Mouse (Mus musculus): ENCODE measurements around the gene Slc24a2. TPM values are rescaled to one million over a fixed set of nuclear protein-coding genes. Genes with fewer than 3 reads are reported as not detected.

Slc24a2 gene
- polyA plus RNA-seq, 1 experiment, result 0.03 TPM

DNA sequence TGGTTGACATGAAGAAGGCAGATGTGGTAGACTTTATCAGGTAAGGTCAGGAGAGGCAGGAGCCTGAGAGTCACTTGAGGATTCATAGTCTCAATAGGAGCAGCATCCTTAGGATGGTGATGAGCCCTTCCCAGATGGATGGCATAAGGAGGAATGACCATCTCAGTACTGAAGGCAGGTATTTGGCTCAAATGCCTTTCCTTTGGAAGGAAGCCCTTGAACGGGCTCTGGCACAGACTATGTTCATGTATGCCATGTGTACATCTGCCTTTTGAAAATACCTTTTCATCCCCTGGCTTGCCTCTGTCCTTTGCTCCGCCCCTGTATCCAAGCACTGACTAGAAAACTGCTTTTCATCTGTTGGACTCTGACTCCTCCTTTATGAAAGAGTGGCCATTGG lies 168.6 kb downstream of the Slc24a2 start:
- H3K4me3 ChIP-seq (ENCODE audit: control insufficient read depth, insufficient read depth, low read length), result no peak overlapping the region
- no peak for TF ChIP-seq POLR2A (IDR thresholded peaks at IDR 0.05; ENCODE audit: control insufficient read depth, extremely low read depth, insufficient read depth, low read length, poor library complexity)
- no peak for TF ChIP-seq CTCF (IDR thresholded peaks at IDR 0.05; ENCODE audit: borderline replicate concordance, control insufficient read depth, extremely low read depth, insufficient read depth, low read length, poor library complexity)
- DNase-seq, result no peak
- H3K4me1 ChIP-seq (replicated peaks; ENCODE audit: control insufficient read depth, insufficient read depth, low read length), result no peaks in the 10 kb centered on the region
- H3K27ac ChIP-seq (ENCODE audit: control insufficient read depth, insufficient read depth, low read length), result no peak overlapping the region
- 89% methylated on average over 2 of the region's 2 CpGs for WGBS
- no peaks in the 10 kb centered on the region for H3K27me3 ChIP-seq (ENCODE audit: control insufficient read depth, insufficient read depth, low read length)
- H3K36me3 ChIP-seq (ENCODE audit: control insufficient read depth, insufficient read depth, low read length), result no peaks in the 10 kb centered on the region

DNA sequence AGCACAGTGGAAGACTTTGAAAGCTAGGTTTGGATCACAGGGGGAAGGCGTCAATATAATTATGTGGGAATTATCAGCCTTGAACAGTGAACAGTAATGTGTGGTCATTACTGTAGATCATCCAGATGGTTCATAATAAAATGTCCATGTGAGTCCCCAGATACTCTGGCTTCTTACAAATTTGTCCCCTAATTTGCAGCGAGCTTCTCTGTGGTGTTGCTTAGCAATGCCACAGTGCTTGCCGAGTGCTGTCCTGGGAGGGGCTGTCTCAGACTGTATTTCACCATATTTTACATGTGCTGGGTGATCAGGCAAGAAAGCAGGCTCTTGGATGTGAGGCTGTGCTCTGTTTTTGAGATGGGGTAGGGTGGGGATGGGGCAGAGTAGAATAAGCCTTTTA lies 172.7 kb downstream of the Slc24a2 start:
- no peak for DNase-seq
- 95% methylated on average over 3 of the region's 3 CpGs for WGBS
- no peak overlapping the region for H3K4me3 ChIP-seq (ENCODE audit: control insufficient read depth, insufficient read depth, low read length)
- H3K36me3 ChIP-seq (ENCODE audit: control insufficient read depth, insufficient read depth, low read length), result no peaks in the 10 kb centered on the region
- TF ChIP-seq CTCF (IDR thresholded peaks at IDR 0.05; ENCODE audit: borderline replicate concordance, control insufficient read depth, extremely low read depth, insufficient read depth, low read length, poor library complexity), result no peak
- TF ChIP-seq POLR2A (IDR thresholded peaks at IDR 0.05; ENCODE audit: control insufficient read depth, extremely low read depth, insufficient read depth, low read length, poor library complexity), result no peak
- no peaks in the 10 kb centered on the region for H3K4me1 ChIP-seq (replicated peaks; ENCODE audit: control insufficient read depth, insufficient read depth, low read length)
- H3K27me3 ChIP-seq (ENCODE audit: control insufficient read depth, insufficient read depth, low read length), result no peaks in the 10 kb centered on the region
- H3K27ac ChIP-seq (ENCODE audit: control insufficient read depth, insufficient read depth, low read length), result no peak overlapping the region

DNA sequence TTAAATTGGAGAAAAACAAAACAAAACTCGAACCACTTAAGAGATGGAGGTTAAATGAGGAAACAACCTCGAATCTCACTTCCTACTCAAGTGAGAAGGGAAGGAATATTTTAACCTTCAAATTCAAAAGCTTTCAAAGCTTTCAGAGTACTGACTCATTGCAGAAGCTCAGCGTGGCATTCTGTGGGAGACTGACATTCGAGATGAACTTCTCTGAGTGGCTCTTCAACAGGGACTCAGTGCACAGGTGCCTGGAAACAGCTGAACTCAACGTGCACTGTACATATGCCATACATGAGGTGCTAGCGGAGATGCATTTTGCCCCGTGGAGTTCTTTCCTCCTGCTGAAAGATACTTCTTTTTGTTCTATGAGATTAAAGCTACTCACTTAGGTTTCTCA lies 174.5 kb downstream of the Slc24a2 start:
- WGBS, result 35% methylated on average over 7 of the region's 7 CpGs
- no peak for TF ChIP-seq POLR2A (IDR thresholded peaks at IDR 0.05; ENCODE audit: control insufficient read depth, extremely low read depth, insufficient read depth, low read length, poor library complexity)
- H3K4me1 ChIP-seq (replicated peaks; ENCODE audit: control insufficient read depth, insufficient read depth, low read length), result no peaks in the 10 kb centered on the region
- no peak overlapping the region for H3K27ac ChIP-seq (ENCODE audit: control insufficient read depth, insufficient read depth, low read length)
- DNase-seq, result no peak
- H3K36me3 ChIP-seq (ENCODE audit: control insufficient read depth, insufficient read depth, low read length), result no peaks in the 10 kb centered on the region
- no peaks in the 10 kb centered on the region for H3K27me3 ChIP-seq (ENCODE audit: control insufficient read depth, insufficient read depth, low read length)
- no peak overlapping the region for H3K4me3 ChIP-seq (ENCODE audit: control insufficient read depth, insufficient read depth, low read length)

DNA sequence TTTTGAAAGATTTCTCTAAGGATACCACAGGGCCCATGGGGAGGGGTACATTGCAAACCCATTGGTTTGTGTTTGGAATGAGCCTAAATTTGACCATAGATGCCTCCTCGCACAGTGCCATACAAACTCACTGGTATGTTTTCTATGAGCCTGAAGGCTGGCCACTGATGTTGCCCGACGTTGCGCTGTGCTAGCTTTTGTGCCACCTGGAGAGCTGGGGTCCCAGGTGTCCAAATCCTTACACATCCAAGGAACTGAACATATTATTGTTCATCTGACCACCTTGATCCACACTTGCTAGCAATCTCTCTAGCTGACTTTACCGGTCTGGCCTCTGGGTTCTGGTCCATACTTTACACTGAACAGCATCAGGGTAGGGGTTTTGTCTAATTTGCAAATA lies 177.4 kb downstream of the Slc24a2 start:
- no peaks in the 10 kb centered on the region for H3K4me1 ChIP-seq (replicated peaks; ENCODE audit: control insufficient read depth, insufficient read depth, low read length)
- H3K27ac ChIP-seq (ENCODE audit: control insufficient read depth, insufficient read depth, low read length), result no peak overlapping the region
- no peak for TF ChIP-seq POLR2A (IDR thresholded peaks at IDR 0.05; ENCODE audit: control insufficient read depth, extremely low read depth, insufficient read depth, low read length, poor library complexity)
- no peak for TF ChIP-seq CTCF (IDR thresholded peaks at IDR 0.05; ENCODE audit: borderline replicate concordance, control insufficient read depth, extremely low read depth, insufficient read depth, low read length, poor library complexity)
- no peaks in the 10 kb centered on the region for H3K36me3 ChIP-seq (ENCODE audit: control insufficient read depth, insufficient read depth, low read length)
- 98% methylated on average over 5 of the region's 5 CpGs for WGBS
- H3K27me3 ChIP-seq (ENCODE audit: control insufficient read depth, insufficient read depth, low read length), result no peaks in the 10 kb centered on the region
- no peak for DNase-seq
- H3K4me3 ChIP-seq (ENCODE audit: control insufficient read depth, insufficient read depth, low read length), result no peak overlapping the region

DNA sequence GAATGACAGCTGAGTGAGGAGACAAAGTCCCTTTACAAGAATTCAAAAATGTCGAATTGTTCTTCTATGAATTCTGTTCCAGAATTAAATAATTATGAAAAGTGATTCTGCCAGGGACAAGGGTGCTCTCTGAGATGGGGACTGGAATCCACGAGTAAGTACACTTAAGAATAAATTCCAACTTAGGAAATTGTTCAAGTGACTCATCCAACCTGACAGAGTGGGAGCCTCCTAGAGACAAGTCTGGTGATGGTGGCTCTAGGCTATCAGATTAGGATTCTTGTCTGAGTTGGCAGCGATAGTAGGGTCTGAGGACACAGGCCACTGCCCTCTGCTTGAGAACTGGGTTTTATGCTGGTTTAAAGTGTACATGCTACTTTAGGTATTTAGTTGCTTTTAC lies 181.2 kb downstream of the Slc24a2 start:
- TF ChIP-seq POLR2A (IDR thresholded peaks at IDR 0.05; ENCODE audit: control insufficient read depth, extremely low read depth, insufficient read depth, low read length, poor library complexity) (no peak), CTCF (IDR thresholded peaks at IDR 0.05; ENCODE audit: borderline replicate concordance, control insufficient read depth, extremely low read depth, insufficient read depth, low read length, poor library complexity) (no peak)
- no peaks in the 10 kb centered on the region for H3K27me3 ChIP-seq (ENCODE audit: control insufficient read depth, insufficient read depth, low read length)
- no peak for DNase-seq

DNA sequence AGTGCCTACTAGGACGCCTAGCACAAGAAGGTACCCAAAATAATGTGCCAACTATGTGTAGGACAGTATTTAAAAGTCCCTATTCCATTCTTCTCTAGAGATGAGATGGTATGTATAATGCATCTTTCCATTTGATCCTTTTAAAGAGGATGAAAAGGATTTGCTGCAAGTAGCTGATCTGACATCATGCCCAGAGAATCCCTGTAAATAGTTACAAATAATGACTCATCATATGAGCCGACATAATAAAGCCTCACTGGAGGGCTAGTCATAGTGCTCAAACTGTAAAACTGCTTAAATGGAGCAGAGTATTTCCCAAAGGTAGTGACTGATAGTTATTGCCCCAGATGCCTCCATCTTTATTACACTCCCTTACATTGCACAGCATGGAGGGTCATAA lies 183.1 kb downstream of the Slc24a2 start:
- DNase-seq, result no peak
- H3K27ac ChIP-seq (ENCODE audit: control insufficient read depth, insufficient read depth, low read length), result no peak overlapping the region
- no peaks in the 10 kb centered on the region for H3K36me3 ChIP-seq (ENCODE audit: control insufficient read depth, insufficient read depth, low read length)
- H3K4me3 ChIP-seq (ENCODE audit: control insufficient read depth, insufficient read depth, low read length), result no peak overlapping the region
- TF ChIP-seq POLR2A (IDR thresholded peaks at IDR 0.05; ENCODE audit: control insufficient read depth, extremely low read depth, insufficient read depth, low read length, poor library complexity), result no peak
- TF ChIP-seq CTCF (IDR thresholded peaks at IDR 0.05; ENCODE audit: borderline replicate concordance, control insufficient read depth, extremely low read depth, insufficient read depth, low read length, poor library complexity), result no peak
- WGBS, result 87% methylated on average over 2 of the region's 2 CpGs
- H3K4me1 ChIP-seq (replicated peaks; ENCODE audit: control insufficient read depth, insufficient read depth, low read length), result no peaks in the 10 kb centered on the region
- no peaks in the 10 kb centered on the region for H3K27me3 ChIP-seq (ENCODE audit: control insufficient read depth, insufficient read depth, low read length)

More for the DNA sequence above, 181.2 kb downstream of the Slc24a2 start:
- Histone ChIP-seq H3K36me3 (ENCODE audit: control insufficient read depth, insufficient read depth, low read length) (no peaks in the 10 kb centered on the region), H3K4me3 (ENCODE audit: control insufficient read depth, insufficient read depth, low read length) (no peak overlapping the region), H3K4me1 (replicated peaks; ENCODE audit: control insufficient read depth, insufficient read depth, low read length) (no peaks in the 10 kb centered on the region), H3K27ac (ENCODE audit: control insufficient read depth, insufficient read depth, low read length) (no peak overlapping the region)
- 87% methylated on average over 3 of the region's 3 CpGs for WGBS

DNA sequence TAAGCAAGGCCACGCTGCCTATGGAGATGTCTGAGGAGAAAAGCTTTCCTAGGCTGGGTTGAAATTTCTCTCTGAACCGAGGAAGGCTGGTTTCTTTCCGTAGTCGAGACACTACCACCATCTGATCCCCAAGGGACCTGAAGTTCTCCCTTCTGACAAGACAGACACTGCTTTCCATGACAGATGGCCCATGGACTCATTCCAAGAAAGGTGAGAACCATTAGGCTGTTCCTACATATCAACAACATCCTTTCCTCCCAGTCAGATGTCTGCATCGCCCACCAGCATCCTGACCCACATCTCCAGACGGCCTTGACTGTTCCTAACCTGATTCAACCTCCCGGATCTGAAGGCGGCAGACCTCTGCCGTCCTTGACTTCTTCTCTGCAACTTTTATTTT lies 187.0 kb downstream of the Slc24a2 start:
- Histone ChIP-seq H3K4me3 (ENCODE audit: control insufficient read depth, insufficient read depth, low read length) (no peak overlapping the region), H3K4me1 (replicated peaks; ENCODE audit: control insufficient read depth, insufficient read depth, low read length) (no peaks in the 10 kb centered on the region), H3K36me3 (ENCODE audit: control insufficient read depth, insufficient read depth, low read length) (no peaks in the 10 kb centered on the region), H3K27ac (ENCODE audit: control insufficient read depth, insufficient read depth, low read length) (no peak overlapping the region), H3K27me3 (ENCODE audit: control insufficient read depth, insufficient read depth, low read length) (no peaks in the 10 kb centered on the region)
- TF ChIP-seq POLR2A (IDR thresholded peaks at IDR 0.05; ENCODE audit: control insufficient read depth, extremely low read depth, insufficient read depth, low read length, poor library complexity) (no peak), CTCF (IDR thresholded peaks at IDR 0.05; ENCODE audit: borderline replicate concordance, control insufficient read depth, extremely low read depth, insufficient read depth, low read length, poor library complexity) (no peak)
- DNase-seq, result no peak
- WGBS, result 92% methylated on average over 9 of the region's 9 CpGs
